Mouse (Mus musculus) limb, embryonic 14.5 days (tissue): ENCODE measurements around the gene Osgin1. TPM values are rescaled to one million over a fixed set of nuclear protein-coding genes. Genes with fewer than 3 reads are reported as not detected.

Source experiments
- ATAC-seq: fragments of 200-750 bp; cut with Nextera tagmentation; 2 replicates; pipeline ENCODE4 v1.8.0; 2017; ENCODE audit warnings: low read depth, moderate number of reproducible peaks, moderate TSS enrichment; ENCODE audit not compliant: low FRiP score
- DNase-seq: peaks from one replicate; pipeline ENCODE4 v3.0.0-alpha.2; 2015; ENCODE audit warnings: low spot score
- H3K27ac ChIP-seq: fragments of 300-500 bp; sonication (generic); replicated peaks from 2 replicates; pipeline ENCODE4 v1.5.1; 2014; ENCODE audit warnings: low read depth, mild to moderate bottlenecking, low read length, moderate library complexity, mixed read lengths
- H3K27me3 ChIP-seq: fragments of 300-500 bp; sonication (generic); 2 replicates; pipeline ENCODE4 v1.6.1; 2014; ENCODE audit warnings: low read length, mixed read lengths; ENCODE audit not compliant: control insufficient read depth, insufficient read depth
- H3K36me3 ChIP-seq: fragments of 300-500 bp; sonication (generic); 2 replicates; pipeline ENCODE4 v1.6.1; 2014; ENCODE audit warnings: mild to moderate bottlenecking, low read length, moderate library complexity, mixed read lengths; ENCODE audit not compliant: control insufficient read depth, insufficient read depth
- H3K4me1 ChIP-seq: fragments of 300-500 bp; sonication (generic); 2 replicates; pipeline ENCODE4 v1.6.1; 2014; ENCODE audit warnings: antibody characterized with exemption, low read length, mixed read lengths; ENCODE audit not compliant: control insufficient read depth, insufficient read depth
- H3K4me2 ChIP-seq: fragments of 300-500 bp; sonication (generic); replicated peaks from 2 replicates; pipeline ENCODE4 v1.6.1; 2014; ENCODE audit warnings: low read depth, mild to moderate bottlenecking, low read length, moderate library complexity; ENCODE audit not compliant: severe bottlenecking
- H3K4me3 ChIP-seq: fragments of 300-500 bp; sonication (generic); replicated peaks from 2 replicates; pipeline ENCODE4 v1.5.1; 2014; ENCODE audit warnings: low read length
- H3K9ac ChIP-seq: fragments of 300-500 bp; sonication (generic); 2 replicates; pipeline ENCODE4 v1.6.1; 2014; ENCODE audit warnings: mild to moderate bottlenecking, low read depth, low read length, moderate library complexity; ENCODE audit not compliant: severe bottlenecking
- H3K9me3 ChIP-seq: fragments of 300-500 bp; sonication (generic); 2 replicates; pipeline ENCODE4 v1.6.1; 2016; ENCODE audit warnings: low read length; ENCODE audit not compliant: control insufficient read depth
- POLR2A ChIP-seq: fragments of 200-500 bp; IDR thresholded peaks from 2 replicates; pipeline ENCODE4 v1.8.0; 2012; ENCODE audit warnings: inconsistent platforms, mild to moderate bottlenecking, moderate library complexity, borderline replicate concordance; ENCODE audit not compliant: insufficient read depth, insufficient read length; ENCODE audit errors: extremely low read depth
- WGBS: fragments of 180-500 bp; shearing (Covaris S2); extraction: QIAGEN DNeasy Blood & Tissue Kit; methylation state at CpG from one replicate; pipeline ENCODE4 v1.1.7; 2014; 5-methylcytosine and 5-hydroxymethylcytosine counted together
- polyA plus RNA-seq, 2 experiments: library from polyadenylated mRNA; depleted of rRNA in 1 of 2; stranded (reverse) in 1 of 2; unstranded in 1 of 2; fragments of >200 nt; fragmentation: Nextera tagmentation in 1 of 2; extraction: Ambion mirVana in 1 of 2; gene quantifications; 2 replicates each; pipeline versions ENCODE4 v1.2.1 to v1.2.3; 2012 to 2014

The Osgin1 gene
- polyA plus RNA-seq, 2 experiments, result 2.1 to 2.2 TPM

GRCm38 (mm10) chr8:119451131-119451530 lies 17.2 kb downstream of the Osgin1 start:
- 92% methylated on average over 4 of the region's 4 CpGs for WGBS
- no peaks in the 10 kb centered on the region for H3K36me3 ChIP-seq
- no peak for ATAC-seq
- no peaks in the 10 kb centered on the region for H3K9me3 ChIP-seq
- no peak for DNase-seq
- H3K27ac ChIP-seq, result no peak overlapping the region
- peaks cover 21% of the 10 kb centered on the region for H3K27me3 ChIP-seq
- no peak overlapping the region for H3K9ac ChIP-seq
- no peak overlapping the region for H3K4me2 ChIP-seq
- no peak overlapping the region for H3K4me3 ChIP-seq
- 0 out of 2 replicates have a peak, but pooled peaks cover 2% of the 10 kb centered on the region for H3K4me1 ChIP-seq
- no peak for TF ChIP-seq POLR2A

- Histone ChIP-seq H3K4me1 (no peaks in the 10 kb centered on the region), H3K27ac (no peak overlapping the region), H3K4me2 (no peak overlapping the region), H3K9me3 (no peaks in the 10 kb centered on the region), H3K36me3 (no peaks in the 10 kb centered on the region), H3K9ac (no peak overlapping the region), H3K4me3 (no peak overlapping the region), H3K27me3 (peaks cover 13% of the 10 kb centered on the region; the same call in 1 of the 2 replicates)
- WGBS, result 86% methylated on average over 5 of the region's 5 CpGs
- no peak for TF ChIP-seq POLR2A
- no peak for ATAC-seq
- DNase-seq, result no peak
Observed at GRCm38 (mm10) chr8:119452919-119453318, 19.0 kb downstream of the Osgin1 start.

- H3K9me3 ChIP-seq, result no peaks in the 10 kb centered on the region
- WGBS, result 81% methylated on average over 5 of the region's 5 CpGs
Observed at GRCm38 (mm10) chr8:119456045-119456444, 22.1 kb downstream of the Osgin1 start.

DNA sequence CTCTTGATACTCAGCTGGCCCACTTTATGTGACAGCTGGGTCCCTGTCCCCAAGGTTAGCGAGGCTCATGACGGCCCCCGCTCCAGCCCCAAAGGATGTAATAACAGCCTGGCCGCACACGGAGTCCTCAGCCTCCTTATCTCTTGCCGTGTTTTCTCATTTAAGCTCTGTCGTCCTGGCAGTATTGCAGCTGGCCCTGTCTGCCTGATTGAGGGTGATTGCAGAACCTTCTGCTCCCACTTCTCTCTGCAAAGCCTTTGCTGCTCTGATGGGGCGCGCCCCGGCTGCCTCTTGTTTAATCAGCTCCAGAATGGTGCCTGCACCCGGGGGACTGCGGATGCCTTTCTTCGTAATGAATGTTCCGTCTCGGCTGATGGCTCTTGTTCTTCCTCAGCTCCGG lies 25.8 kb downstream of the Osgin1 start:
- H3K27ac ChIP-seq, result no peak overlapping the region
- DNase-seq, result no peak

More at GRCm38 (mm10) chr8:119456045-119456444, 22.1 kb downstream of the Osgin1 start:
- Histone ChIP-seq H3K4me2 (no peak overlapping the region), H3K4me3 (no peak overlapping the region), H3K36me3 (no peaks in the 10 kb centered on the region), H3K9ac (no peak overlapping the region), H3K4me1 (no peaks in the 10 kb centered on the region), H3K27ac (no peak overlapping the region), H3K27me3 (no peaks in the 10 kb centered on the region)
- DNase-seq (no peak), ATAC-seq (no peak)
- TF ChIP-seq POLR2A, result no peak

DNA sequence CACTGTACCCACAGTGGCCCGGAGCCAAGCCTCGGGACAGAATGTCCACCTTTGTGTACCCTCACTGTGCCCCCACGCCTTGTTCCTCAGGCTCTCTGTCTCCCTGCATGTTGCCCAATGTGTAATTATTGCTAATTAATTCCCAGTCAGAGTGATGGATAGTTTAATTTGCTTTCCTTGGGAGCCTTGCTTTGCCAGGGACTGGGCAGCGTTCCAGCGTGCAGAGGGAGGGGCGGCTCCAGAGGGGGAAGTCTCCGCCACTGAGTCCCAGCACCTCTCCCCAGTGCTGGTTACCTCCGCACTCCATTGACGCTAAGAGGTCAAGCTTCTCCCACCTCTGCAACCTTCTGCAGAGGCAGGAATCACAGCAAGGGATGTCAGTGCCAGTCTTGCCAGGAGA lies 27.4 kb downstream of the Osgin1 start:
- Histone ChIP-seq H3K27me3 (peaks cover 14% of the 10 kb centered on the region; the same call in 1 of the 2 replicates), H3K4me1 (0 out of 2 replicates have a peak, but pooled peaks cover 4% of the 10 kb centered on the region), H3K36me3 (no peaks in the 10 kb centered on the region), H3K4me2 (no peak overlapping the region), H3K4me3 (no peak overlapping the region), H3K9me3 (no peaks in the 10 kb centered on the region), H3K9ac (no peak overlapping the region), H3K27ac (no peak overlapping the region)
- ATAC-seq (no peak), DNase-seq (no peak)
- WGBS, result 57% methylated on average over 9 of the region's 9 CpGs
- TF ChIP-seq POLR2A, result no peak

More for the DNA sequence above, 25.8 kb downstream of the Osgin1 start:
- 51% methylated on average over 16 of the region's 16 CpGs for WGBS
- no peaks in the 10 kb centered on the region for H3K9me3 ChIP-seq
- no peak for TF ChIP-seq POLR2A
- no peak overlapping the region for H3K4me3 ChIP-seq
- H3K36me3 ChIP-seq, result no peaks in the 10 kb centered on the region
- ATAC-seq, result no peak
- H3K4me2 ChIP-seq, result no peak overlapping the region
- H3K9ac ChIP-seq, result no peak overlapping the region
- peaks cover 3% of the 10 kb centered on the region; the same call in 1 of the 2 replicates for H3K27me3 ChIP-seq
- H3K4me1 ChIP-seq, result no peaks in the 10 kb centered on the region

- ATAC-seq (no peak), DNase-seq (no peak)
- H3K36me3 ChIP-seq, result no peaks in the 10 kb centered on the region
- TF ChIP-seq POLR2A, result no peak
- WGBS, result 65% methylated on average over 7 of the region's 7 CpGs
- no peak overlapping the region for H3K4me2 ChIP-seq
- no peaks in the 10 kb centered on the region for H3K9me3 ChIP-seq
- H3K27ac ChIP-seq, result no peak overlapping the region
- H3K4me1 ChIP-seq, result 0 out of 2 replicates have a peak, but pooled peaks cover 4% of the 10 kb centered on the region
- H3K27me3 ChIP-seq, result peaks cover 14% of the 10 kb centered on the region; the same call in 1 of the 2 replicates
- H3K9ac ChIP-seq, result no peak overlapping the region
- H3K4me3 ChIP-seq, result no peak overlapping the region
Observed at GRCm38 (mm10) chr8:119463709-119464108, 29.8 kb downstream of the Osgin1 start.
